Mouse (Mus musculus) myocyte (in vitro differentiated cells): ENCODE data around the gene Ubxn11.

ENCODE experiments used
- E2F4 ChIP-seq: IDR thresholded peaks from one replicate; pipeline ENCODE4 v1.6.1; 2011; ENCODE audit warnings: mild to moderate bottlenecking, control low read depth, moderate library complexity; ENCODE audit not compliant: insufficient read depth
- MAX ChIP-seq: IDR thresholded peaks from one replicate; pipeline ENCODE4 v1.6.1; 2011; ENCODE audit warnings: low read depth, mild to moderate bottlenecking, control low read depth
- MYOD1 ChIP-seq, 3 experiments: IDR thresholded peaks; one replicate each; pipeline ENCODE4 v1.6.1; 2011; ENCODE audit warnings: control low read depth in 2 of 3, low read depth in 2 of 3, mild to moderate bottlenecking in 2 of 3, moderate library complexity in 1 of 3; ENCODE audit not compliant: insufficient read length in 2 of 3, control insufficient read depth in 1 of 3
- MYOG ChIP-seq, 3 experiments: IDR thresholded peaks; one replicate each; pipeline ENCODE4 v1.6.1; 2011; ENCODE audit warnings: control low read depth in 2 of 3, low read depth in 2 of 3, mild to moderate bottlenecking in 2 of 3; ENCODE audit not compliant: insufficient read length in 2 of 3, control insufficient read depth in 1 of 3, insufficient read depth in 1 of 3
- POLR2A ChIP-seq: IDR thresholded peaks from one replicate; pipeline ENCODE4 v1.6.1; 2011; ENCODE audit warnings: low read depth, mild to moderate bottlenecking, control low read depth, moderate library complexity; ENCODE audit not compliant: insufficient read length
- POLR2AphosphoS2 ChIP-seq: IDR thresholded peaks from one replicate; pipeline ENCODE4 v1.6.1; 2011; ENCODE audit warnings: low read depth, control low read depth; ENCODE audit not compliant: insufficient read length
- SRF ChIP-seq: IDR thresholded peaks from one replicate; pipeline ENCODE4 v1.6.1; 2011; ENCODE audit warnings: low read depth; ENCODE audit not compliant: control insufficient read depth, insufficient read length
- TCF12 ChIP-seq: IDR thresholded peaks from one replicate; pipeline ENCODE4 v1.6.1; 2011; ENCODE audit warnings: mild to moderate bottlenecking, control low read depth; ENCODE audit not compliant: poor library complexity, insufficient read depth, severe bottlenecking
- TCF3 ChIP-seq: IDR thresholded peaks from one replicate; pipeline ENCODE4 v1.6.1; 2011; ENCODE audit warnings: low read depth, control low read depth; ENCODE audit not compliant: insufficient read length
- USF1 ChIP-seq: IDR thresholded peaks from one replicate; pipeline ENCODE4 v1.6.1; 2011; ENCODE audit warnings: low read depth, mild to moderate bottlenecking, control low read depth, moderate library complexity

DNA sequence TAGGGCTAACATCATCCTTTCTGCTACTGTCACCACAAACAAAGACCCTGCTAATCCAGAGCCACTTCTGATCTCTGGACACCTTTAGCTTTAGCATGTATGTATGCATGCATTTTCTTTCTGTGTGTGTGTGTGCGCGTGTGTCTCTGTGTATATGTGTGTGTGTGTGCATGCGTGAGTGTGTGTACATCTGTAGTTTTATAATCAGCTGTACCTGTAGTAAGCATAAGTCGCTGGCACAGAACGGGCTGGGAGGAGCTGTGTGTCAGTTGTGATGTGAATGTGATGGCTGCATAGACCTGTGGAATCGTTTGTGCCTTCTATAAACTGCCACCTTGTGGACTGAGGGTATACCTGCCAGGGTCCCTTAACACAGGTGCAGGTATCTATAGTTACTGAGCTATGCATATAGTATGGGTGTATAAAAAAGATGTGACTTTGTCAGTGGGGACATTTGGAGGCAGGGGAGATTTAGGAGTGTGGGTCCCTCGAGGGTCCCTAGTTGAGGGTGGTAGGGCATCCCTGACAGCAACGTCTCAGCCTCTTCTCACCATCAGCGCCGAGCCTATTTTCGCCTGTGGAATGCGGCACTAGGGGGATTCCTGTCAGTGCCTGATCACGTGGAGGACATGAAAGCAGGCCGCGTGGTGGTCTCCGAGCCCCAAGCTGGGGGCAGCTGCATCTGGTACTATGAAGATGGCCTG lies 11.7 kb upstream of the Ubxn11 start:
- no peak for TF ChIP-seq POLR2A
- no peak for TF ChIP-seq USF1
- TF ChIP-seq TCF12, result no peak
- no peak for TF ChIP-seq POLR2AphosphoS2
- TF ChIP-seq MAX, result no peak
- no peak for TF ChIP-seq MYOD1 (IDR thresholded peaks at IDR 0.05; ENCODE audit: control insufficient read depth in 1 of 3, insufficient read length in 2 of 3, low read depth in 2 of 3)
- no peak for TF ChIP-seq MYOG (IDR thresholded peaks at IDR 0.05; ENCODE audit: control insufficient read depth in 1 of 3, insufficient read depth in 1 of 3, insufficient read length in 2 of 3, low read depth in 2 of 3)
- no peak for TF ChIP-seq SRF
- no peak for TF ChIP-seq TCF3
- no peak for TF ChIP-seq E2F4
